Mouse (Mus musculus) heart, postnatal 0 days (tissue): ENCODE results near the gene Kmt2e. TPM values are rescaled to one million over a fixed set of nuclear protein-coding genes. Genes with fewer than 3 reads are reported as not detected.
A peak's percentile ranks its signal among the peaks of the same experiment; 100 is the strongest.

Experiments used
- ATAC-seq: fragments of 200-750 bp; cut with Nextera tagmentation; 2 replicates; pipeline ENCODE4 v1.8.0; 2017; ENCODE audit warnings: low read depth, moderate number of reproducible peaks, moderate library complexity; ENCODE audit not compliant: insufficient read depth
- DNase-seq: peaks from one replicate; pipeline ENCODE4 v3.0.0-alpha.2; 2016; ENCODE audit warnings: low spot score
- H3K27ac ChIP-seq: fragments of 300-500 bp; sonication (generic); 2 replicates; pipeline ENCODE4 v1.5.1; 2014; ENCODE audit warnings: low read depth, mild to moderate bottlenecking
- H3K27me3 ChIP-seq: fragments of 300-500 bp; sonication (generic); 2 replicates; pipeline ENCODE4 v1.6.1; 2014; ENCODE audit warnings: low read length, mixed read lengths; ENCODE audit not compliant: control insufficient read depth, insufficient read depth
- H3K36me3 ChIP-seq: fragments of 300-500 bp; sonication (generic); replicated peaks from 2 replicates; pipeline ENCODE4 v1.6.1; 2014; ENCODE audit warnings: low read length, mixed read lengths; ENCODE audit not compliant: control insufficient read depth, insufficient read depth
- H3K4me1 ChIP-seq: fragments of 300-500 bp; sonication (generic); 2 replicates; pipeline ENCODE4 v1.6.1; 2014; ENCODE audit warnings: antibody characterized with exemption; ENCODE audit not compliant: control insufficient read depth, insufficient read depth
- H3K4me2 ChIP-seq: fragments of 300-500 bp; sonication (generic); 2 replicates; pipeline ENCODE4 v1.6.1; 2014; ENCODE audit warnings: low read depth, mild to moderate bottlenecking, low read length, moderate library complexity
- H3K4me3 ChIP-seq: fragments of 300-500 bp; sonication (generic); 2 replicates; pipeline ENCODE4 v1.5.1; 2014; ENCODE audit warnings: low read depth, low read length
- H3K9ac ChIP-seq: fragments of 300-500 bp; sonication (generic); replicated peaks from 2 replicates; pipeline ENCODE4 v1.6.1; 2014; ENCODE audit warnings: low read depth, low read length, mixed read lengths
- H3K9me3 ChIP-seq: fragments of 300-500 bp; sonication (generic); replicated peaks from 2 replicates; pipeline ENCODE4 v1.6.1; 2016; ENCODE audit warnings: low read length; ENCODE audit not compliant: control insufficient read depth
- CTCF ChIP-seq: IDR thresholded peaks from 2 replicates; pipeline ENCODE4 v1.5.1; 2016; ENCODE audit warnings: antibody characterized with exemption, control low read depth, low read depth
- EP300 ChIP-seq: IDR thresholded peaks from 2 replicates; pipeline ENCODE4 v1.6.1; 2016; ENCODE audit warnings: antibody characterized with exemption, low read depth
- WGBS: fragments of 180-500 bp; shearing (Covaris S2); extraction: QIAGEN DNeasy Blood & Tissue Kit; methylation state at CpG from one replicate; pipeline ENCODE4 v1.1.7; 2014; 5-methylcytosine and 5-hydroxymethylcytosine counted together
- polyA plus RNA-seq: library from polyadenylated mRNA; unstranded; fragments of >200 nt; fragmentation: Nextera tagmentation; extraction: Ambion mirVana; gene quantifications from 2 replicates; pipeline ENCODE4 v1.2.1, GENCODE M21; 2015
- total RNA-seq: library from RNA; depleted of rRNA; stranded (reverse); fragments of >200 nt; gene quantifications from 2 replicates; pipeline ENCODE4 v1.2.3, GENCODE M21; 2014; ENCODE audit warnings: low replicate concordance

The Kmt2e gene
- total and polyA plus RNA-seq, 2 experiments from 2014 or later, result 34.5 to 55.0 TPM

DNA sequence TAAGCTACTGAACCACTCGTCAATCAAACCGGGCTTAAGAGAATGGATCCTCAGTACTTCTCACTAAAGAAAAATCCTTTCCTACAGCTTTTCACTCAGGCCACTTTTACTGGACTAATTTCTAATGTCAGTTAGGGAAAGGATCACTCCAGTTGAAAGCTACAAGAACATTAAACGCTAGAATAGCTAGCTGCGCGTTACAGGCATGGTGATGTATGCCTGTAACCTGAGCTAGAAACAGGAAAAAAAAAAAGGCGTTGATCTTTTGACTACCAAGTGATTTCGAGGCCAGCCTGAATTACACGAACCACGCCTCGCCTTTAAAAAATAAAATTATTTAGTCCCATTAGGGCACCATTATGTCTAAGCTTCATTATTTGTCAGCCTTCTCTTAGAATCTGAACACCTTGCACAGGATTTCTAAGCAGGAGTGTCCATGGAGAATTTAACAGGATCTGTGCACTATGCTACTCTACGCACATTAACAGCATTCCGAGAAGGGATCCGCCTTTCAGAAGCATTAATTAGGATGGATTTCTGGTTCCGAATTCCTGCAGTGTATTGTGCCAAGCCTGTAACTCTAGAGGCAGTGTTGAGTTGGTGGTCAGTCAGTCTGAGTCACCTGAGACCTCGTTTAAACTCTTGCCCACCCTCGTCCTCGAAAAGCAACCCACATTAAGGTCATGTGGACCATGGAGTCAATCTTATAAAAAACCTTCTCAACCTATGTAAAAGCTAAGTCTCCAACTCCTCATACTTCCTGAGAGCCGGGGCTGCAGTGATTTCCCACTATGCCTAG, 15.2 kb upstream of the Kmt2e start:
- H3K4me2 ChIP-seq, result peak overlapping the region; percentile 78
- peak overlapping the region; percentile 75 for H3K9ac ChIP-seq
- peaks cover 14% of the 10 kb centered on the region for H3K36me3 ChIP-seq
- H3K4me3 ChIP-seq, result peak overlapping the region; percentile 76
- WGBS, result 4% methylated on average over 18 of the region's 18 CpGs
- ATAC-seq (no peak), DNase-seq (peak; percentile 64)
- no peaks in the 10 kb centered on the region for H3K27me3 ChIP-seq
- H3K9me3 ChIP-seq, result no peaks in the 10 kb centered on the region
- H3K27ac ChIP-seq, result peak overlapping the region; percentile 99
- TF ChIP-seq EP300, result no peak
- TF ChIP-seq CTCF, result peak; percentile 24; the same call in 1 of the 2 replicates
- H3K4me1 ChIP-seq, result peaks cover 45% of the 10 kb centered on the region

DNA sequence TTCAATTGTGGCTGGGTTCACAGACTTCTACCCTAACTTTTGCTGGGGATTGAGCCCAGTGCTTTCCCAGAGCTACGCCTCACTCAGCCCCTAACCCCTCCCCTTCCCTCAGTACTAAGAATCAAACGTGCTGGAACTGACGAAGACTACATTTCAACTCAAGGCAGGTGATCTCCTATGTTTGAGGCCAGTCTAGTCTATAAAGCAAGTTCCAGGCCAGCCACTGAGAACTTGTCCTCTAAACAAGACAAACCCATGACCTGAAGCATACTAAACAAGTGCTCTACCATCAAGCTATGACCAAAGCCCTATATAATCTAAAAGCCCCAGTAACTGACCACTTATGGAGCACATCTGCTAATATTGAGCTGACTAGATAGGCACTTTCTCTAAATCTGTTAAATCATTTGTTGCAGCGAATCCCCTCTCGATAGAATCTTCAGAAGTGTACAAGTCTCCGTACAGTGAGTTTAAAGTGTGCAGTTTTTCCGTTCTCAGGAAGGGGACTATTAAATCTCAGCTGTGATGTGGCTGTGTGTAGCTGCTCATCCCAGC, 14.5 kb upstream of the Kmt2e start:
- Histone ChIP-seq H3K9me3 (no peaks in the 10 kb centered on the region), H3K27ac (peak overlapping the region; percentile 99), H3K4me3 (peak overlapping the region; percentile 76; the same call in 1 of the 2 replicates), H3K9ac (0 out of 2 replicates have a peak overlapping the region, but pooled peaks have one; percentile 15), H3K27me3 (no peaks in the 10 kb centered on the region), H3K4me1 (peaks cover 44% of the 10 kb centered on the region), H3K4me2 (peak overlapping the region; percentile 78), H3K36me3 (peaks cover 21% of the 10 kb centered on the region)
- 35% methylated on average over 7 of the region's 7 CpGs for WGBS
- ATAC-seq, result no peak
- DNase-seq, result no peak
- TF ChIP-seq EP300 (no peak), CTCF (no peak)

DNA sequence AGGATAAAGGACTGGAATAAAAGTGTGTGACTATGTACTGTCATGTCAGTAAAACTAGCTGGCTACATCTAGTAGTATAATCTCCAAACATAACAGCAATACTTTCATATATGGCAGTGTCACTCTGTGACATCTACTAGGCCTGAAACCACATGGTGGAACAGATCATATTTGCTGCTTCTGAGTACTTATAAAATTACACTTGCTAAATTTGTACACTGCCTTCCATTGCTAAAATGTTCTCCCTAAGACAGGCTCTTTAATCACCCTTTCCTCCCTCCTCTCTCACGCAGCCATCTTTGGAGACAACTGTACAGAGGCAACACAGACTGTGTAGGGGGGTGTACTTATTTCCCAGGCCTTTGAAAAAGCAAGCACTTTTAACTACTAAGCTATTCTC, 13.8 kb upstream of the Kmt2e start:
- Histone ChIP-seq H3K27me3 (no peaks in the 10 kb centered on the region), H3K4me3 (no peak overlapping the region), H3K9me3 (no peaks in the 10 kb centered on the region), H3K36me3 (peaks cover 24% of the 10 kb centered on the region), H3K9ac (no peak overlapping the region), H3K4me1 (peaks cover 37% of the 10 kb centered on the region), H3K4me2 (no peak overlapping the region), H3K27ac (peak overlapping the region; percentile 99; the same call in 1 of the 2 replicates)
- DNase-seq, result no peak
- 19% methylated on average over 1 of the region's 1 CpGs for WGBS
- no peak for TF ChIP-seq CTCF
- TF ChIP-seq EP300, result no peak
- no peak for ATAC-seq

DNA sequence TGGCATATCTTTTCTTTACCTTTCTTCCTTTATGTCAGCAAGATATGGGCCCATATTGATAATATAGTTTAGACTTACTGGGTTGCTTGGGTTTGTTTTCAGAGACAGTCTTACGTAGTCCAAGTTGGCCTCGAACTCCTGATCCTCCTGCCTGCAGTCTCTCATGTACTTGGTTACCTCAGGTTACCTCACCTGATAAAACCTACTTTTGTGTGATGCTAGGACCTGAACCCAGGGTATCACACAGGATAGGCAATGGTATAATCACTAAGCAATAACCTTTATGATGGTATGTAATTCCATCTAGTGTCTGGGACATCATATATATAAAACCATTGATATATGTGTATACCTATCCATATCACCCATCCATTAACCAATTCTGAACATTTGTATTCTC, 12.8 kb upstream of the Kmt2e start:
- no peak for ATAC-seq
- no peak for DNase-seq
- Histone ChIP-seq H3K4me1 (peaks cover 33% of the 10 kb centered on the region), H3K9ac (no peak overlapping the region), H3K4me2 (no peak overlapping the region), H3K4me3 (no peak overlapping the region), H3K36me3 (peaks cover 29% of the 10 kb centered on the region), H3K9me3 (no peaks in the 10 kb centered on the region), H3K27ac (no peak overlapping the region), H3K27me3 (no peaks in the 10 kb centered on the region)
- TF ChIP-seq EP300 (no peak), CTCF (no peak)
- 89% methylated on average over 2 of the region's 2 CpGs for WGBS

DNA sequence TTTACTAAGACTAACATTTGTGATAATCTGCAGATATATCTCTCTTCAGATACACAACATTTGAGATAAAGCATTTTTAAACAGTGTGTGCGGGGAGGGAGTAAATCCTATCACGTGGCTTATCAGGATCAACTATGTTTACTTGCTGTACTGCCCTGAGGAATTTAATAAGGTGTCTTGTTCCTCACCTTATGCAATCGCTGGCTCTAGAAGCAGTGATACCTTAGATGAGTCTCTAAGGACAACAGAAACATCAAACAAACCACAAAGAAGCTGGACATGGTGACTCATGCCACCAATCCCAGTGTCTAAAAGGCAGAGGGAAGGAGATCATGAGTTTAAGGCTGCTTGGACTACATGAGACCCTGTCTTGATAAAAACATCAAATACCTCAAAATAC, 11.2 kb upstream of the Kmt2e start:
- Histone ChIP-seq H3K27me3 (no peaks in the 10 kb centered on the region), H3K27ac (no peak overlapping the region), H3K9me3 (no peaks in the 10 kb centered on the region), H3K4me1 (peaks cover 31% of the 10 kb centered on the region), H3K9ac (no peak overlapping the region), H3K4me2 (no peak overlapping the region), H3K4me3 (no peak overlapping the region), H3K36me3 (peaks cover 32% of the 10 kb centered on the region)
- TF ChIP-seq EP300 (no peak), CTCF (no peak)
- 65% methylated on average over 3 of the region's 3 CpGs for WGBS
- ATAC-seq (no peak), DNase-seq (no peak)
